Mouse (Mus musculus): Measurements from ENCODE around the gene Pop4.

The Pop4 gene

DNA sequence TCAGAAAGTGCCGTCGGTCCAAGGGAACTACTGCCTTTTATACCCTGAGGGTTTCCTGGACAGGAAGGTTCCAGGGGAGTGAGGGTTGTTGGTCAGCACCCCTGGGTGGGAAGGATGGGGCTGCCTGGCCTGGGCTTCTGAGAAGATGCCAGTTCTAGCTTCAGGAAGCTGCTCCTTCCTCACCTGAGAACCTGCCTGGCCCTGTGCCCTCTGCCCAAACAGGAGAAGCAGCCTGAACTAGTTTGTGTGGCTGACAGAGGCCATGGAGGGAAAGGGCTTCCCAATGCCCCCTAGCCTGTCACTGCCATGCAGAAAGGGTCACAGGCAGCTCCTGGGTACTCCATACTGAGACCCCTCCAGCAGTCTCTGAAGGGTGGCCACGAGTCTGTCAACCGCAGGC is 51.7 kb downstream of the Pop4 start:
- DNase-seq (ENCODE audit: low read depth, low spot score): no peak

DNA sequence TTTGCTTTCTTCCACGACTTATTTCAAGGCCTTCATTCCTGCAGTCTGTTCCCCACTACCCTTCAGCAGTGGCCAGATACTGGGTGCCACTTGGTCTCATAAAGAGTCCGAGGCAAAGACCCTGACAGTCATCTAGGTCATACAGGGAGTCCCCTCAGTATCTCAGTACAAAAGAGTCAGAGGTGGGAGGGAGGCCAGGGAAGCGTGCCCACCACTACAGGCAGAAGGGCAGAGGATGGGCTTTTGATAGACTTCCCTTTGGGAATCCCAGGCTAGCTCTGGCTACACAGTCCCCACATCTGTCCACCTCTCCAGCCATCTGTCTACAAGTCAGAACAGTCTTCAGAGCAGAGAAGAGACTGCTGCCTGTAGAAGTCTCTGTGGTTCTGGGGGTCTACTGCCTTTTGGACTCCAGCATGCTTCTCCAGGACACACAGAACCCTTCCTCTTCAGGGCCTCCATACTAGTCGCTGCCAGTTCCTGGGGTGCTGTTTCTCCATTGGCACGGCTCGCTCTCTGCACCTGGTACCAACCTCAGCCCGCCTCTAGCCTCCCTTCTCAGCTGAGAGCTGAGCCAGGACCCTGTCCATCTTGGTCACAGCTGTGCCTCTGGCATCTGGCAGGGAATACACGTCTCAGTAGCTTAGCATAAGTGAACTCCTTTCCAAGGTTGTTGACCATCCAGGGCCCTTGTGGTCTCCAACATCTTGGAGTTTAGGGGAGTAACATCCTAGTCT is 52.4 kb downstream of the Pop4 start:
- DNase-seq (ENCODE audit: low read depth, low spot score): no peak

DNA sequence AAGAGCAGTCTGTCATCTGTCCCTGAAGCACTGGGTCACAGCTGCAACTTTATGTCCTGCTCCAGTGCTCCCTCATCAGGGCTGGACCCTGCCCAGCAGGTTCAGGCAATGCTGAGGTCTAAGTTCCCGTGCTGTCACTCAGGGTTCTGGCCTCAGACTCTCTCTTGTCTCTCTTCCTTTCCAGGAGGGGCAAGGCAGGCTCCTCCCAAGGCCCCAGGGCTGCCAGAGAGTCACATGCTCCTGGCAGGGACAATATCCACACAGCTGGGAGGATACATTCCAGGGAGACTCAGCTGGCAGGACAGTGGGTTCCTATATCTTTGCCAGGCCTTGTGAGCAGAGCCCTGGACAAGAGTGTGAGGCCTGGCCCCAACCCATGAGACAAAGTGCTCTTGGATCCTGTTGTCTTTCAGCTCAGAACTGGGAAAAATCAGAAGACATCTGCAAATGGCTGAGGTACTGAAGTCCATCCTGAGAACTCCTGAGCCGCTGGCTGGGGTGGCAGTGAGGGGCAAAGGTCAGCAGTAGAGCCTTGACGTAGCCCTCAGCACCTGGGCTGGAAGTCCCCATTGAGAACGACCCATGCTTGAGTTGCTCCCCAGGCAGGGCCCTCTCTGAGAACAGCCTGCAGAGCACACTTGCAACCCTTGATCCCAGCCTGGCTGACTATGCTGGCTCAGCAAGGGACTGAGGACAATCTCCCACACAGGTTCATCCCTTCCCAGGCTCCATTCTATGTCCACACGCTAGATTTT is 53.6 kb downstream of the Pop4 start:
- DNase-seq (ENCODE audit: low read depth, low spot score): no peak

DNA sequence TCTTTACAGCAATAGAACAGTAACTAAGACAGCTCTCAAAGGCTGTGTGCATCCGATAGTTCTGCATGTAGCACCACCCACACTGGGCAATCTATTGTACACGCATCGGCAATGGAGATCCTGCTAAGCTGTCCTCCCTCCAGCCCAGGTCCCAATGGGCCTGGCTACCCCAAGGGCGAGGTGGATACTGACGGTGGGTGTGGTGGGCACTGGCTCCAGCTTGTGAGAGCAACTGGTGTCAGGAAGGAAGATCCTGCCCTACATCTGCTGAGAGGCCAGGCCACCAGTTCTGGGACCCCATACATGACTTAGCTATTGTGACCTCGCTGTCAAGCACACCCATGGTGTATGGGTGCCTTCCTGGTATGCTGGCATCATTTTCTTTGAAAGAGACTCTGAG is 55.5 kb downstream of the Pop4 start:
- no peak for DNase-seq (ENCODE audit: low read depth, low spot score)

DNA sequence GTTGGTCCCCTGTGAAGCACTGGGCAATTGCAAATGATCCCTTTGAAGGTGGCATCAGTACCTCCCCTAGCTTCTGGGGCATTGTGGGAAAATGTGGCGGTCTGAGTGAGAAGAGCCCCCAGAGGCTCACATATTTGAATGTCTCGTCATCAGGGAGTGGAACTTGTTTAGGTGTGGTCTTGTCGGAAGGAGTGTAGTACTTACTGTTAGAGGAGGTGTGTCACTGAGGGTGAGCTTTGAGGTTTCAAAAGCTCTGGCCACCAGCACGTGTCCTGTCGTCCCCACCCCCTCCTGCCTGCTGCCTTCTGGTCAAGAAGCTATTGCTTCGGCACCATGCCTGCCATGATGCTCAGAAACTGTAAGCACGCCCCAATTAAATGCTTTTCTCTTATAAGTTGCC is 55.9 kb downstream of the Pop4 start:
- no peak for DNase-seq (ENCODE audit: low read depth, low spot score)

DNA sequence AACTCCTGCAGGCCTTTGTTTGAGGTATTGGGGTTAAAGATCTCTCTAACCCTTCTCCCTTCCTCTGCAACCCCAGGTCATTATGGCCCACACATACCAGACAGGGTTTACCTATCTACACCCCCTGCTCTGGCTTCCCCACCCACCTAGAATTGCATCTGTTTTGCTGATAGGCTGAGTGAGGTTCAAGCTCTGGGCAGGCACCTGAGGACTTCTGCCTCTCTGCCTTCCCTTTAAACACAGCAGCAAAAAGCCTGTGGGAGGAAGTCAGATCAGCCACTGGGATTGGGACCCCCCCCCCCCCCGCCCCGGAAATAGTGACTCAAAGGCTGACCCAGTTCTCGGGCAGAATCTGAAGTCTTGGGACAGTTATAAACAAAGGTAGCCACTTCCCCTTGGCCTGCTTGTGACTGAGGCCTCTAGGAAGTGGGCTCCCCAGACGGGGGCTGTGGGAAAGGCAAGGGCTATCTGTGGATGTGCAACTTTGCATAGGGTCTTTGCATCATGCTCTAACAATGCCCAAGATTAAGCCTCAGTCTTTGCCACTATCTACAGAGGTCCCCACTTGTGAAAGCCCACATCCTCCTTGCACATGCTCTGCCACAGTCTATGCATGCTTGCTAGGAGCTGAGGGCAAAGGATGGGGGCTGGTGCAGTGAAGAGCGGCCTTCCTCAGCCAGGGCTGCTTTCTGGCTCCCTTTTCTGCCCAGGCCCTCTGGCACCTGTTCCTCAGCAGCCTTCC is 56.6 kb downstream of the Pop4 start:
- DNase-seq (ENCODE audit: low read depth, low spot score): no peak

DNA sequence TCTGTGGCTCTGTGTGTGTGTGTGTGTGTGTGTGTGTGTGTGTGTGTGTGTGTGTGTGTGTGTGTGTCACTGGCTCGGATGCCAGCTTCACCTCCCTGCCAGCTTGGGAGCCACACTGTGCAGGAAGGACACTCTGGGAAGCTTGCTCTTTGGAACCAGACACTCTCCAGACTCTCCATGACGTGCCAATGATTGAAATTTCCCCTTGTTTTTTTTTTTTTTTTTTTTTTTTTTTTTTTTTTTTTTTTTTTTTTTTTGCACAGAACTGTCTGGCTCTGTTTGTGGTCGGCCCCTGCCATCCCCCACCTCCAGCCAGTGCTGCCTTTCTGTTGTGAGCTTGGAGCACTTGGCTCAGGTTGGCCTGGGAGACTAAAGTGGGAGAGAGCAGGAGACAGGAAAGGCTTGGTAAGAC is 58.6 kb downstream of the Pop4 start:
- no peak for DNase-seq (ENCODE audit: low read depth, low spot score)
